Mouse (Mus musculus) neural tube, embryonic 14.5 days (tissue): ENCODE results near the gene Maged2. TPM values are rescaled to one million over a fixed set of nuclear protein-coding genes. Genes with fewer than 3 reads are reported as not detected.
"Not testable (repeated sequence)": the region's sequence is repeated elsewhere in the genome, so short reads cannot be mapped to it uniquely, and the experiment has no call there.

Source experiments
- ATAC-seq: fragments of 200-750 bp; cut with Nextera tagmentation; 2 replicates; pipeline ENCODE4 v1.8.0; 2017; ENCODE audit warnings: low read depth, mild to moderate bottlenecking, moderate TSS enrichment, moderate library complexity
- H3K27ac ChIP-seq: fragments of 300-500 bp; sonication (generic); 2 replicates; pipeline ENCODE4 v1.5.1; 2014; ENCODE audit warnings: low read depth, mild to moderate bottlenecking, control low read depth, low read length, moderate library complexity, mixed read lengths
- H3K27me3 ChIP-seq: fragments of 300-500 bp; sonication (generic); 2 replicates; pipeline ENCODE4 v1.6.1; 2014; ENCODE audit warnings: low read length; ENCODE audit not compliant: control insufficient read depth, insufficient read depth
- H3K36me3 ChIP-seq: fragments of 300-500 bp; sonication (generic); 2 replicates; pipeline ENCODE4 v1.6.1; 2014; ENCODE audit warnings: low read length, mixed read lengths; ENCODE audit not compliant: control insufficient read depth, insufficient read depth
- H3K4me1 ChIP-seq: fragments of 300-500 bp; sonication (generic); 2 replicates; pipeline ENCODE4 v1.6.1; 2014; ENCODE audit warnings: low read length; ENCODE audit not compliant: control insufficient read depth, insufficient read depth
- H3K4me2 ChIP-seq: fragments of 300-500 bp; sonication (generic); 2 replicates; pipeline ENCODE4 v1.6.1; 2014; ENCODE audit warnings: mild to moderate bottlenecking, low read depth, low read length, control low read depth
- H3K4me3 ChIP-seq: fragments of 300-500 bp; sonication (generic); 2 replicates; pipeline ENCODE4 v1.5.1; 2014; ENCODE audit warnings: low read depth, low read length, control low read depth, mixed read lengths
- H3K9ac ChIP-seq: fragments of 300-500 bp; sonication (generic); replicated peaks from 2 replicates; pipeline ENCODE4 v1.6.1; 2014; ENCODE audit warnings: low read depth, mild to moderate bottlenecking, control low read depth, low read length, mixed read lengths
- H3K9me3 ChIP-seq: fragments of 300-500 bp; sonication (generic); 2 replicates; pipeline ENCODE4 v1.6.1; 2016; ENCODE audit warnings: low read length; ENCODE audit not compliant: control insufficient read depth
- WGBS: fragments of 180-500 bp; shearing (Covaris S2); extraction: QIAGEN DNeasy Blood & Tissue Kit; methylation state at CpG from one replicate; pipeline ENCODE4 v1.1.7; 2014; 5-methylcytosine and 5-hydroxymethylcytosine counted together
- polyA plus RNA-seq: library from polyadenylated mRNA; unstranded; fragments of >200 nt; fragmentation: Nextera tagmentation; extraction: Ambion mirVana; gene quantifications from 2 replicates; pipeline ENCODE4 v1.2.1, GENCODE M21; 2014

The Maged2 gene
- 502 and 520 TPM in 2 replicates for polyA plus RNA-seq

- Histone ChIP-seq H3K27me3 (no peaks in the 10 kb centered on the region), H3K9me3 (no peaks in the 10 kb centered on the region), H3K4me2 (peak within 1 kb of the TSS; percentile 46), H3K36me3 (peaks cover 14% of the 10 kb centered on the region), H3K4me3 (peak within 1 kb of the TSS; percentile 40), H3K27ac (peak within 1 kb of the TSS; percentile 80), H3K4me1 (no peaks in the 10 kb centered on the region), H3K9ac (peak within 1 kb of the TSS; percentile 47)
- 15% methylated on average over 7 of the region's 7 CpGs for whole genome bisulfite sequencing
- peak; percentile 54 for ATAC-seq
Observed at GRCm38 (mm10) chrX:150814139-150814469, at the start of gene Maged2. Gene Maged2, minus strand, starts transcription at chrX:150814345.

GRCm38 (mm10) chrX:150848230-150848629 lies 34.1 kb upstream of the Maged2 start:
- no peak for ATAC-seq
- Histone ChIP-seq H3K27me3 (no peaks in the 10 kb centered on the region), H3K27ac (no peak overlapping the region), H3K4me1 (no peaks in the 10 kb centered on the region), H3K36me3 (no peaks in the 10 kb centered on the region), H3K9me3 (no peaks in the 10 kb centered on the region), H3K9ac (no peak overlapping the region), H3K4me3 (no peak overlapping the region), H3K4me2 (no peak overlapping the region)
- WGBS = 70% methylated on average over 8 of the region's 8 CpGs

GRCm38 (mm10) chrX:150845480-150846205 lies 31.5 kb upstream of the Maged2 start:
- not testable (repeated sequence) for H3K36me3 ChIP-seq
- peak; percentile 84 for ATAC-seq

GRCm38 (mm10) chrX:150843257-150843656 lies 29.1 kb upstream of the Maged2 start:
- not testable (repeated sequence) for H3K9me3 ChIP-seq, H3K9ac ChIP-seq, H3K27me3 ChIP-seq, ATAC-seq, H3K4me3 ChIP-seq, H3K36me3 ChIP-seq, H3K4me2 ChIP-seq, H3K4me1 ChIP-seq, H3K27ac ChIP-seq
- 100% methylated on average over 1 of the region's 4 CpGs for WGBS

More at GRCm38 (mm10) chrX:150845480-150846205, 31.5 kb upstream of the Maged2 start:
- not testable (repeated sequence) for H3K9ac ChIP-seq, H3K27me3 ChIP-seq, H3K4me3 ChIP-seq, H3K4me2 ChIP-seq, H3K27ac ChIP-seq, H3K4me1 ChIP-seq, H3K9me3 ChIP-seq
- WGBS = 85% methylated on average over 3 of the region's 10 CpGs

GRCm38 (mm10) chrX:150830297-150830696 lies 16.2 kb upstream of the Maged2 start:
- Histone ChIP-seq H3K4me2 (no peak overlapping the region), H3K4me3 (no peak overlapping the region), H3K27ac (no peak overlapping the region), H3K9me3 (no peaks in the 10 kb centered on the region), H3K4me1 (no peaks in the 10 kb centered on the region), H3K9ac (no peak overlapping the region), H3K27me3 (no peaks in the 10 kb centered on the region), H3K36me3 (no peaks in the 10 kb centered on the region)
- WGBS = 75% methylated on average over 4 of the region's 4 CpGs
- ATAC-seq = no peak

GRCm38 (mm10) chrX:150817278-150817677 lies 3.1 kb upstream of the Maged2 start:
- H3K9ac ChIP-seq = no peak overlapping the region
- H3K4me3 ChIP-seq = no peak overlapping the region
- no peak for ATAC-seq
- H3K9me3 ChIP-seq = no peaks in the 10 kb centered on the region
- H3K36me3 ChIP-seq = no peaks in the 10 kb centered on the region
- no peak overlapping the region for H3K4me2 ChIP-seq
- no peaks in the 10 kb centered on the region for H3K27me3 ChIP-seq
- H3K4me1 ChIP-seq = no peaks in the 10 kb centered on the region
- H3K27ac ChIP-seq = no peak overlapping the region

GRCm38 (mm10) chrX:150815601-150816000 lies 1.5 kb upstream of the Maged2 start:
- Histone ChIP-seq H3K36me3 (peaks cover 9% of the 10 kb centered on the region), H3K4me3 (no peak overlapping the region), H3K4me1 (no peaks in the 10 kb centered on the region), H3K27ac (no peak overlapping the region), H3K27me3 (no peaks in the 10 kb centered on the region), H3K4me2 (no peak overlapping the region), H3K9me3 (no peaks in the 10 kb centered on the region), H3K9ac (no peak overlapping the region)
- WGBS = 88% methylated on average over 1 of the region's 1 CpGs
- ATAC-seq = no peak

- Histone ChIP-seq H3K36me3 (peaks cover 14% of the 10 kb centered on the region), H3K4me2 (peak overlapping the region; percentile 46), H3K4me3 (peak overlapping the region; percentile 40), H3K27ac (peak overlapping the region; percentile 80), H3K4me1 (no peaks in the 10 kb centered on the region), H3K27me3 (no peaks in the 10 kb centered on the region), H3K9me3 (no peaks in the 10 kb centered on the region), H3K9ac (peak overlapping the region; percentile 47)
- 20% methylated on average over 16 of the region's 16 CpGs for WGBS
- peak; percentile 72 for ATAC-seq
Observed at GRCm38 (mm10) chrX:150813464-150814138, 544 bp downstream of the Maged2 start.

- peak overlapping the region; percentile 44 for H3K9ac ChIP-seq
- peak; percentile 94 for ATAC-seq
- no peaks in the 10 kb centered on the region for H3K27me3 ChIP-seq
- H3K9me3 ChIP-seq = no peaks in the 10 kb centered on the region
- H3K4me1 ChIP-seq = no peaks in the 10 kb centered on the region
- H3K4me3 ChIP-seq = peak overlapping the region; percentile 40
- H3K27ac ChIP-seq = peak overlapping the region; percentile 80; the same call in 1 of the 2 replicates
- 12% methylated on average over 23 of the region's 24 CpGs for WGBS
- H3K36me3 ChIP-seq = peaks cover 14% of the 10 kb centered on the region
- H3K4me2 ChIP-seq = peak overlapping the region; percentile 47
Observed at GRCm38 (mm10) chrX:150812787-150813298, 1.3 kb downstream of the Maged2 start.
